In genomic region chr2:145675142-145675755, GRCm38 (mm10) we compare ENCODE assay signal across 8 mouse cellular contexts. TPM values are rescaled to one million over a fixed set of nuclear protein-coding genes. Genes with fewer than 3 reads are reported as not detected.
A peak's percentile ranks its signal among the peaks of the same experiment; 100 is the strongest.
DNase-seq lines count a peak whose midpoint lies in the region; ATAC-seq and TF ChIP-seq lines count a peak whose summit lies in the region.

TSS of gene Rin2 (plus strand) at chr2:145675215.

- peak; percentile 24 for DNase-seq in brain, adult 2 months (ENCODE audit: low read depth, low spot score)
- DNase-seq in forebrain, embryonic 11.5 days (ENCODE audit: low spot score), result peak; percentile 90
- DNase-seq in kidney, postnatal 14 days, result peak; percentile 89
- DNase-seq in liver, postnatal 0 days, result peak; percentile 71
- DNase-seq in urinary bladder, adult 18-20 months (ENCODE audit: low spot score in 2 of 2), result peak; percentile 75 to 89

- no peaks in the 10 kb centered on the region for H3K27me3 ChIP-seq in ES-Bruce4 (ENCODE audit: control insufficient read depth, insufficient read depth, low read length, poor library complexity, severe bottlenecking)
- H3K27me3 ChIP-seq in forebrain, embryonic 11.5 days (ENCODE audit: control insufficient read depth, insufficient read depth, low read length), result 0 out of 2 replicates have a peak, but pooled peaks cover 2% of the 10 kb centered on the region
- H3K27me3 ChIP-seq in heart, embryonic 16.5 days (ENCODE audit: control insufficient read depth, insufficient read depth, low read length), result no peaks in the 10 kb centered on the region
- no peaks in the 10 kb centered on the region for H3K27me3 ChIP-seq in liver, postnatal 0 days (ENCODE audit: insufficient read depth, low read length)
- H3K27me3 ChIP-seq in neural tube, embryonic 14.5 days (ENCODE audit: control insufficient read depth, insufficient read depth, low read length), result no peaks in the 10 kb centered on the region

- peak within 1 kb of the TSS; percentile 84 for H3K9ac ChIP-seq in ES-Bruce4 (ENCODE audit: low read depth, poor library complexity, severe bottlenecking)
- peak within 1 kb of the TSS; percentile 83 for H3K9ac ChIP-seq in forebrain, embryonic 11.5 days (ENCODE audit: low read length)
- H3K9ac ChIP-seq in heart, embryonic 16.5 days (ENCODE audit: low read length), result peak within 1 kb of the TSS; percentile 74
- peak within 1 kb of the TSS; percentile 59 for H3K9ac ChIP-seq in liver, postnatal 0 days (replicated peaks)
- H3K9ac ChIP-seq in neural tube, embryonic 14.5 days (replicated peaks; ENCODE audit: low read depth, low read length), result peak within 1 kb of the TSS; percentile 58

- no peaks in the 10 kb centered on the region for H3K9me3 ChIP-seq in ES-Bruce4 (replicated peaks; ENCODE audit: control insufficient read depth, insufficient read depth, low read length, poor library complexity, severe bottlenecking)
- H3K9me3 ChIP-seq in forebrain, embryonic 11.5 days (ENCODE audit: control insufficient read depth, low read length), result no peaks in the 10 kb centered on the region
- H3K9me3 ChIP-seq in heart, embryonic 16.5 days (replicated peaks; ENCODE audit: control insufficient read depth, low read length), result no peaks in the 10 kb centered on the region
- no peaks in the 10 kb centered on the region for H3K9me3 ChIP-seq in liver, postnatal 0 days (ENCODE audit: low read length)
- H3K9me3 ChIP-seq in neural tube, embryonic 14.5 days (ENCODE audit: control insufficient read depth, low read length), result no peaks in the 10 kb centered on the region

- TF ChIP-seq POLR2A in ES-Bruce4 (IDR thresholded peaks at IDR 0.05; ENCODE audit: insufficient read depth, low read length), result no peak

- no peaks in the 10 kb centered on the region for H3K36me3 ChIP-seq in ES-Bruce4 (ENCODE audit: control insufficient read depth, insufficient read depth, low read length, poor library complexity, severe bottlenecking)
- H3K36me3 ChIP-seq in forebrain, embryonic 11.5 days (ENCODE audit: control insufficient read depth, insufficient read depth, low read length), result no peaks in the 10 kb centered on the region
- H3K36me3 ChIP-seq in heart, embryonic 16.5 days (ENCODE audit: control insufficient read depth, insufficient read depth), result no peaks in the 10 kb centered on the region
- no peaks in the 10 kb centered on the region for H3K36me3 ChIP-seq in liver, postnatal 0 days (replicated peaks; ENCODE audit: insufficient read depth, low read length)
- no peaks in the 10 kb centered on the region for H3K36me3 ChIP-seq in neural tube, embryonic 14.5 days (ENCODE audit: control insufficient read depth, insufficient read depth, low read length)

- TF ChIP-seq EP300 in ES-Bruce4 (IDR thresholded peaks at IDR 0.05; ENCODE audit: insufficient read depth, low read depth, low read length), result no peak
- TF ChIP-seq EP300 in liver, postnatal 0 days (IDR thresholded peaks at IDR 0.05; ENCODE audit: low read depth), result no peak

- H3K4me1 ChIP-seq in ES-Bruce4 (ENCODE audit: control insufficient read depth, insufficient read depth, low read length), result no peaks in the 10 kb centered on the region
- H3K4me1 ChIP-seq in forebrain, embryonic 11.5 days (replicated peaks; ENCODE audit: control insufficient read depth, insufficient read depth, low read length), result no peaks in the 10 kb centered on the region; the same call in 1 of the 2 replicates
- peaks cover 20% of the 10 kb centered on the region for H3K4me1 ChIP-seq in heart, embryonic 16.5 days (ENCODE audit: control insufficient read depth, insufficient read depth, low read length)
- H3K4me1 ChIP-seq in liver, postnatal 0 days (ENCODE audit: insufficient read depth), result peaks cover 11% of the 10 kb centered on the region; the same call in 1 of the 2 replicates
- no peaks in the 10 kb centered on the region for H3K4me1 ChIP-seq in neural tube, embryonic 14.5 days (ENCODE audit: control insufficient read depth, insufficient read depth, low read length)

- H3K4me2 ChIP-seq in forebrain, embryonic 11.5 days (ENCODE audit: low read depth, low read length, severe bottlenecking), result peak within 1 kb of the TSS; percentile 94
- H3K4me2 ChIP-seq in heart, embryonic 16.5 days (ENCODE audit: low read depth, low read length), result peak within 1 kb of the TSS; percentile 88
- H3K4me2 ChIP-seq in liver, postnatal 0 days (ENCODE audit: low read depth, low read length), result peak within 1 kb of the TSS; percentile 82
- peak within 1 kb of the TSS; percentile 77 for H3K4me2 ChIP-seq in neural tube, embryonic 14.5 days (ENCODE audit: low read depth, low read length)

- under 1% methylated on average over 31 of the region's 33 CpGs for WGBS in forebrain, embryonic 11.5 days
- WGBS in heart, embryonic 16.5 days, result under 1% methylated on average over 33 of the region's 33 CpGs
- under 1% methylated on average over 32 of the region's 33 CpGs for WGBS in liver, postnatal 0 days (ENCODE audit: insufficient replicate concordance)
- 1% methylated on average over 33 of the region's 33 CpGs for WGBS in neural tube, embryonic 14.5 days

- ATAC-seq in forebrain, embryonic 11.5 days (replicated peaks; ENCODE audit: low FRiP score), result peak; percentile 92
- ATAC-seq in heart, embryonic 16.5 days (replicated peaks; ENCODE audit: extremely low read depth, insufficient read depth, low FRiP score), result peak; percentile 83
- ATAC-seq in liver, postnatal 0 days, result peak; percentile 73
- ATAC-seq in neural tube, embryonic 14.5 days (ENCODE audit: low read depth), result peak; percentile 76

- H3K4me3 ChIP-seq in ES-Bruce4 (ENCODE audit: low read depth, low read length), result peak within 1 kb of the TSS; percentile 92
- H3K4me3 ChIP-seq in forebrain, embryonic 11.5 days (ENCODE audit: low read depth, low read length), result peak within 1 kb of the TSS; percentile 60
- H3K4me3 ChIP-seq in heart, embryonic 16.5 days (ENCODE audit: low read length), result peak within 1 kb of the TSS; percentile 72
- peak within 1 kb of the TSS; percentile 67 for H3K4me3 ChIP-seq in liver, postnatal 0 days (ENCODE audit: low read depth, low read length)
- peak within 1 kb of the TSS; percentile 52 for H3K4me3 ChIP-seq in neural tube, embryonic 14.5 days (ENCODE audit: low read depth, low read length)

- H3K27ac ChIP-seq in ES-Bruce4 (ENCODE audit: insufficient read depth, low read length), result peak within 1 kb of the TSS; percentile 66; the same call in 1 of the 2 replicates
- H3K27ac ChIP-seq in forebrain, embryonic 11.5 days (ENCODE audit: low read depth, low read length), result no peak within 1 kb of the TSS
- H3K27ac ChIP-seq in heart, embryonic 16.5 days (ENCODE audit: low read length), result peak within 1 kb of the TSS; percentile 62
- H3K27ac ChIP-seq in liver, postnatal 0 days (ENCODE audit: low read depth), result peak within 1 kb of the TSS; percentile 88
- peak within 1 kb of the TSS; percentile 35 for H3K27ac ChIP-seq in neural tube, embryonic 14.5 days (ENCODE audit: low read depth, low read length)

- no peak for TF ChIP-seq CTCF in ES-Bruce4 (IDR thresholded peaks at IDR 0.05; ENCODE audit: low read depth, low read length)
- no peak for TF ChIP-seq CTCF in liver, postnatal 0 days (IDR thresholded peaks at IDR 0.05; ENCODE audit: low read depth)

RNA-seq across cellular contexts. Expression of gene Rin2, which starts in this region (rescaled TPM):
- polyA plus RNA-seq in ES-Bruce4 (2011; ENCODE audit: insufficient read depth, insufficient read length, low read depth, missing spikeins), result 8.2 and 11.0 TPM in 2 replicates
- 12.4 and 12.7 TPM in 2 replicates for polyA plus RNA-seq in forebrain, embryonic 11.5 days (2014; fragmentation: Nextera tagmentation; extraction: Ambion mirVana)
- 18.7 and 21.4 TPM in 2 replicates for polyA plus RNA-seq in heart, embryonic 16.5 days (2015; fragmentation: Nextera tagmentation; extraction: Ambion mirVana)
- polyA plus RNA-seq in liver, postnatal 0 days (2015; fragmentation: Nextera tagmentation; extraction: Ambion mirVana), result 3.8 and 5.0 TPM in 2 replicates
- polyA plus RNA-seq in neural tube, embryonic 14.5 days (2014; fragmentation: Nextera tagmentation; extraction: Ambion mirVana), result 11.4 and 18.4 TPM in 2 replicates

Comparison
In these comparisons a context has a peak if more than half of its experiments do, and no peak if none do; other contexts are left out.
1. DNase-seq: peak in every context shown above with its lines; median percentile 90 in forebrain, embryonic 11.5 days; 89 in kidney, postnatal 14 days; 82 in urinary bladder, adult 18-20 months; 71 in liver, postnatal 0 days; 24 in brain, adult 2 months.